In genomic region chrX:102311119-102311518, GRCm38 (mm10) we compare ENCODE assay signal across 23 mouse cellular contexts.
"Had no signal": no experiment of that assay in that cellular context is flagged by ENCODE, and none has a peak within 500 bp of the region (broad histone marks: within the 10 kb centered on the region; RNA-seq: fewer than 3 reads in every experiment).

No protein-coding gene starts in this region.

- H3K4me3 ChIP-seq: gastrocnemius, adult 2 months; heart, embryonic 13.5 days; heart, embryonic 15.5 days; hindbrain, embryonic 13.5 days; hindbrain, embryonic 15.5 days; kidney, embryonic 15.5 days; left cerebral cortex, adult 2 months; limb, embryonic 10.5 days; limb, embryonic 12.5 days had no signal

- ATAC-seq: hindbrain, postnatal 0 days; intestine, embryonic 16.5 days had no signal

- H3K9me3 ChIP-seq: heart, embryonic 13.5 days; heart, embryonic 15.5 days; hindbrain, embryonic 13.5 days; hindbrain, embryonic 15.5 days; kidney, embryonic 15.5 days; limb, embryonic 10.5 days; limb, embryonic 12.5 days had no signal

- H3K4me2 ChIP-seq: heart, embryonic 11.5 days; heart, embryonic 13.5 days; heart, embryonic 15.5 days; hindbrain, embryonic 13.5 days; hindbrain, embryonic 15.5 days; kidney, embryonic 15.5 days; limb, embryonic 12.5 days had no signal

- H3K36me3 ChIP-seq: heart, embryonic 13.5 days; heart, embryonic 15.5 days; hindbrain, embryonic 13.5 days; hindbrain, embryonic 15.5 days; kidney, embryonic 15.5 days; limb, embryonic 10.5 days; limb, embryonic 12.5 days had no signal

- H3K27ac ChIP-seq: gastrocnemius, adult 2 months; heart, embryonic 13.5 days; heart, embryonic 15.5 days; hindbrain, embryonic 13.5 days; hindbrain, embryonic 15.5 days; hindbrain, postnatal 0 days; kidney, embryonic 15.5 days; kidney, postnatal 0 days; left cerebral cortex, adult 2 months; limb, embryonic 10.5 days; limb, embryonic 12.5 days had no signal

- DNase-seq: gastrocnemius, adult 2 months; gastrocnemius, postnatal 10 days; gastrocnemius, postnatal 25 days; heart, adult 18-20 months; heart, postnatal 14 days; heart, postnatal 36 days; kidney, adult 11 months; kidney, adult 2 months; kidney, adult 9 months; kidney, postnatal 14 days; kidney, postnatal 36 days had no signal

- H3K4me1 ChIP-seq: hindbrain, embryonic 13.5 days; hindbrain, embryonic 15.5 days; kidney, embryonic 15.5 days had no signal

- H3K27me3 ChIP-seq: heart, embryonic 15.5 days had no signal

- H3K9ac ChIP-seq: heart, embryonic 13.5 days; heart, embryonic 15.5 days; hindbrain, embryonic 13.5 days; hindbrain, embryonic 15.5 days; kidney, embryonic 15.5 days; limb, embryonic 12.5 days had no signal
